Mouse (Mus musculus): ENCODE measurements around the gene Thrb. TPM values are rescaled to one million over a fixed set of nuclear protein-coding genes. Genes with fewer than 3 reads are reported as not detected.
A peak's percentile ranks its signal among the peaks of the same experiment; 100 is the strongest.

Thrb gene
- total and polyA plus RNA-seq, 2 experiments from 2014 or later, result 2.1 to 8.9 TPM

- Histone ChIP-seq H3K9me3 (ENCODE audit: low read length) (no peaks in the 10 kb centered on the region), H3K27me3 (ENCODE audit: insufficient read depth, low read length) (no peaks in the 10 kb centered on the region), H3K4me2 (ENCODE audit: low read depth, low read length, poor library complexity, severe bottlenecking) (no peak overlapping the region), H3K9ac (replicated peaks; ENCODE audit: low read length, poor library complexity, severe bottlenecking) (no peak overlapping the region), H3K4me1 (ENCODE audit: insufficient read depth, low read length) (no peaks in the 10 kb centered on the region), H3K27ac (ENCODE audit: low read depth, low read length) (no peak overlapping the region), H3K4me3 (ENCODE audit: low read depth, low read length) (no peak overlapping the region), H3K36me3 (ENCODE audit: insufficient read depth, low read length) (no peaks in the 10 kb centered on the region)
- TF ChIP-seq CTCF (IDR thresholded peaks at IDR 0.05), result no peak
- 67% methylated on average over 4 of the region's 4 CpGs for WGBS
- DNase-seq (ENCODE audit: low spot score) (no peak), ATAC-seq (ENCODE audit: low FRiP score) (no peak)
These were observed 151.0 kb downstream of the Thrb start for GRCm38 (mm10) chr14:17811051-17811450.

- ATAC-seq (ENCODE audit: low FRiP score) (no peak), DNase-seq (ENCODE audit: low spot score) (no peak)
- Histone ChIP-seq H3K36me3 (ENCODE audit: insufficient read depth, low read length) (no peaks in the 10 kb centered on the region), H3K4me1 (ENCODE audit: insufficient read depth, low read length) (no peaks in the 10 kb centered on the region), H3K27me3 (ENCODE audit: insufficient read depth, low read length) (no peaks in the 10 kb centered on the region), H3K4me2 (ENCODE audit: low read depth, low read length, poor library complexity, severe bottlenecking) (no peak overlapping the region), H3K4me3 (ENCODE audit: low read depth, low read length) (no peak overlapping the region), H3K9me3 (ENCODE audit: low read length) (no peaks in the 10 kb centered on the region), H3K27ac (ENCODE audit: low read depth, low read length) (no peak overlapping the region), H3K9ac (replicated peaks; ENCODE audit: low read length, poor library complexity, severe bottlenecking) (no peak overlapping the region)
- TF ChIP-seq CTCF (IDR thresholded peaks at IDR 0.05), result no peak
- WGBS, result 76% methylated on average over 5 of the region's 5 CpGs
These were observed 152.4 kb downstream of the Thrb start for GRCm38 (mm10) chr14:17812414-17812813.

- Histone ChIP-seq H3K27ac (ENCODE audit: low read depth, low read length) (no peak overlapping the region), H3K27me3 (ENCODE audit: insufficient read depth, low read length) (no peaks in the 10 kb centered on the region), H3K9me3 (ENCODE audit: low read length) (no peaks in the 10 kb centered on the region), H3K36me3 (ENCODE audit: insufficient read depth, low read length) (no peaks in the 10 kb centered on the region), H3K9ac (replicated peaks; ENCODE audit: low read length, poor library complexity, severe bottlenecking) (no peak overlapping the region), H3K4me1 (ENCODE audit: insufficient read depth, low read length) (no peaks in the 10 kb centered on the region), H3K4me2 (ENCODE audit: low read depth, low read length, poor library complexity, severe bottlenecking) (no peak overlapping the region), H3K4me3 (ENCODE audit: low read depth, low read length) (no peak overlapping the region)
- TF ChIP-seq CTCF (IDR thresholded peaks at IDR 0.05), result no peak
- ATAC-seq (ENCODE audit: low FRiP score) (no peak), DNase-seq (ENCODE audit: low spot score) (peak; percentile 23)
- WGBS, result 73% methylated on average over 2 of the region's 2 CpGs
These were observed 155.0 kb downstream of the Thrb start for GRCm38 (mm10) chr14:17815103-17815502.

GRCm38 (mm10) chr14:17818086-17818485, 158.0 kb downstream of the Thrb start:
- Histone ChIP-seq H3K4me2 (ENCODE audit: low read depth, low read length, poor library complexity, severe bottlenecking) (no peak overlapping the region), H3K9me3 (ENCODE audit: low read length) (no peaks in the 10 kb centered on the region), H3K36me3 (ENCODE audit: insufficient read depth, low read length) (no peaks in the 10 kb centered on the region), H3K27ac (ENCODE audit: low read depth, low read length) (no peak overlapping the region), H3K27me3 (ENCODE audit: insufficient read depth, low read length) (no peaks in the 10 kb centered on the region), H3K9ac (replicated peaks; ENCODE audit: low read length, poor library complexity, severe bottlenecking) (no peak overlapping the region), H3K4me1 (ENCODE audit: insufficient read depth, low read length) (no peaks in the 10 kb centered on the region), H3K4me3 (ENCODE audit: low read depth, low read length) (no peak overlapping the region)
- 88% methylated on average over 2 of the region's 2 CpGs for WGBS
- no peak for TF ChIP-seq CTCF (IDR thresholded peaks at IDR 0.05)
- DNase-seq (ENCODE audit: low spot score) (no peak), ATAC-seq (ENCODE audit: low FRiP score) (no peak)

GRCm38 (mm10) chr14:17822754-17823153, 162.7 kb downstream of the Thrb start:
- Histone ChIP-seq H3K9me3 (ENCODE audit: low read length) (no peaks in the 10 kb centered on the region), H3K4me1 (ENCODE audit: insufficient read depth, low read length) (no peaks in the 10 kb centered on the region), H3K27me3 (ENCODE audit: insufficient read depth, low read length) (no peaks in the 10 kb centered on the region), H3K4me2 (ENCODE audit: low read depth, low read length, poor library complexity, severe bottlenecking) (no peak overlapping the region), H3K9ac (replicated peaks; ENCODE audit: low read length, poor library complexity, severe bottlenecking) (no peak overlapping the region), H3K36me3 (ENCODE audit: insufficient read depth, low read length) (no peaks in the 10 kb centered on the region), H3K27ac (ENCODE audit: low read depth, low read length) (no peak overlapping the region), H3K4me3 (ENCODE audit: low read depth, low read length) (no peak overlapping the region)
- DNase-seq (ENCODE audit: low spot score), result no peak
- ATAC-seq (ENCODE audit: low FRiP score), result peak; percentile 13; the same call in 1 of the 2 replicates
- no peak for TF ChIP-seq CTCF (IDR thresholded peaks at IDR 0.05)
- WGBS, result 88% methylated on average over 7 of the region's 7 CpGs

- no peak overlapping the region for H3K9ac ChIP-seq (replicated peaks; ENCODE audit: low read length, poor library complexity, severe bottlenecking)
- ATAC-seq (ENCODE audit: low FRiP score) (no peak), DNase-seq (ENCODE audit: low spot score) (no peak)
- H3K9me3 ChIP-seq (ENCODE audit: low read length), result no peaks in the 10 kb centered on the region
- H3K4me1 ChIP-seq (ENCODE audit: insufficient read depth, low read length), result no peaks in the 10 kb centered on the region
- no peaks in the 10 kb centered on the region for H3K36me3 ChIP-seq (ENCODE audit: insufficient read depth, low read length)
- H3K27ac ChIP-seq (ENCODE audit: low read depth, low read length), result no peak overlapping the region
- no peak for TF ChIP-seq CTCF (IDR thresholded peaks at IDR 0.05)
- no peak overlapping the region for H3K4me2 ChIP-seq (ENCODE audit: low read depth, low read length, poor library complexity, severe bottlenecking)
- no peak overlapping the region for H3K4me3 ChIP-seq (ENCODE audit: low read depth, low read length)
- WGBS, result 57% methylated on average over 6 of the region's 6 CpGs
- H3K27me3 ChIP-seq (ENCODE audit: insufficient read depth, low read length), result no peaks in the 10 kb centered on the region
These were observed 167.3 kb downstream of the Thrb start for GRCm38 (mm10) chr14:17827401-17827800.
